Mouse (Mus musculus): ENCODE measurements around the gene Igfbp4. TPM values are rescaled to one million over a fixed set of nuclear protein-coding genes. Genes with fewer than 3 reads are reported as not detected.

The Igfbp4 gene
- polyA plus RNA-seq, 1 experiment from 2014 or later: 371 TPM

GRCm38 (mm10) chr11:99096417-99096816, 55.4 kb downstream of the Igfbp4 start:
- no peak for ATAC-seq (ENCODE audit: insufficient number of reproducible peaks, low FRiP score)
- H3K4me3 ChIP-seq: no peak overlapping the region
- 86% methylated on average over 4 of the region's 4 CpGs for WGBS
- H3K4me1 ChIP-seq (replicated peaks): 0 out of 2 replicates have a peak, but pooled peaks cover 4% of the 10 kb centered on the region
- H3K27ac ChIP-seq (ENCODE audit: poor library complexity, severe bottlenecking): no peak overlapping the region
- no peak overlapping the region for H3K4me2 ChIP-seq
- H3K9ac ChIP-seq: no peak overlapping the region
- no peaks in the 10 kb centered on the region for H3K27me3 ChIP-seq (replicated peaks)
- H3K36me3 ChIP-seq: no peaks in the 10 kb centered on the region
- no peaks in the 10 kb centered on the region for H3K9me3 ChIP-seq (replicated peaks)

GRCm38 (mm10) chr11:99096996-99097774, 56.1 kb downstream of the Igfbp4 start:
- H3K27me3 ChIP-seq (replicated peaks): no peaks in the 10 kb centered on the region
- no peaks in the 10 kb centered on the region for H3K9me3 ChIP-seq (replicated peaks)
- 77% methylated on average over 8 of the region's 8 CpGs for WGBS
- no peak overlapping the region for H3K27ac ChIP-seq (ENCODE audit: poor library complexity, severe bottlenecking)
- H3K9ac ChIP-seq: no peak overlapping the region
- ATAC-seq (ENCODE audit: insufficient number of reproducible peaks, low FRiP score): no peak
- H3K4me3 ChIP-seq: no peak overlapping the region
- H3K4me2 ChIP-seq: no peak overlapping the region
- no peaks in the 10 kb centered on the region for H3K36me3 ChIP-seq
- peaks cover 8% of the 10 kb centered on the region; the same call in 1 of the 2 replicates for H3K4me1 ChIP-seq (replicated peaks)

- H3K4me1 ChIP-seq (replicated peaks): peaks cover 8% of the 10 kb centered on the region; the same call in 1 of the 2 replicates
- no peaks in the 10 kb centered on the region for H3K9me3 ChIP-seq (replicated peaks)
- no peak for ATAC-seq (ENCODE audit: insufficient number of reproducible peaks, low FRiP score)
- no peak overlapping the region for H3K4me2 ChIP-seq
- WGBS: 81% methylated on average over 9 of the region's 9 CpGs
- H3K27ac ChIP-seq (ENCODE audit: poor library complexity, severe bottlenecking): 0 out of 2 replicates have a peak overlapping the region, but pooled peaks have one; percentile 13
- H3K27me3 ChIP-seq (replicated peaks): no peaks in the 10 kb centered on the region
- H3K36me3 ChIP-seq: no peaks in the 10 kb centered on the region
- H3K9ac ChIP-seq: no peak overlapping the region
- no peak overlapping the region for H3K4me3 ChIP-seq
These were observed 57.9 kb downstream of the Igfbp4 start for GRCm38 (mm10) chr11:99098924-99099323.

- Histone ChIP-seq H3K4me3 (no peak overlapping the region), H3K27ac (ENCODE audit: poor library complexity, severe bottlenecking) (0 out of 2 replicates have a peak overlapping the region, but pooled peaks have one; percentile 13), H3K4me2 (no peak overlapping the region), H3K36me3 (no peaks in the 10 kb centered on the region), H3K9me3 (replicated peaks) (no peaks in the 10 kb centered on the region), H3K4me1 (replicated peaks) (peaks cover 8% of the 10 kb centered on the region; the same call in 1 of the 2 replicates), H3K27me3 (replicated peaks) (no peaks in the 10 kb centered on the region), H3K9ac (no peak overlapping the region)
- 70% methylated on average over 7 of the region's 7 CpGs for WGBS
- ATAC-seq (ENCODE audit: insufficient number of reproducible peaks, low FRiP score): no peak
These were observed 58.5 kb downstream of the Igfbp4 start for GRCm38 (mm10) chr11:99099516-99099915.

- ATAC-seq (ENCODE audit: insufficient number of reproducible peaks, low FRiP score): no peak
- H3K4me2 ChIP-seq: no peak overlapping the region
- H3K36me3 ChIP-seq: no peaks in the 10 kb centered on the region
- no peak overlapping the region for H3K9ac ChIP-seq
- 77% methylated on average over 5 of the region's 5 CpGs for WGBS
- H3K4me1 ChIP-seq (replicated peaks): peaks cover 8% of the 10 kb centered on the region; the same call in 1 of the 2 replicates
- H3K4me3 ChIP-seq: no peak overlapping the region
- no peaks in the 10 kb centered on the region for H3K27me3 ChIP-seq (replicated peaks)
- no peaks in the 10 kb centered on the region for H3K9me3 ChIP-seq (replicated peaks)
- no peak overlapping the region for H3K27ac ChIP-seq (ENCODE audit: poor library complexity, severe bottlenecking)
These were observed 59.2 kb downstream of the Igfbp4 start for GRCm38 (mm10) chr11:99100215-99100614.

- Histone ChIP-seq H3K4me3 (no peak overlapping the region), H3K4me1 (replicated peaks) (peaks cover 16% of the 10 kb centered on the region; the same call in 1 of the 2 replicates), H3K4me2 (no peak overlapping the region), H3K9me3 (replicated peaks) (no peaks in the 10 kb centered on the region), H3K36me3 (no peaks in the 10 kb centered on the region), H3K27ac (ENCODE audit: poor library complexity, severe bottlenecking) (no peak overlapping the region), H3K27me3 (replicated peaks) (no peaks in the 10 kb centered on the region), H3K9ac (no peak overlapping the region)
- no peak for ATAC-seq (ENCODE audit: insufficient number of reproducible peaks, low FRiP score)
- 38% methylated on average over 8 of the region's 8 CpGs for WGBS
These were observed 60.6 kb downstream of the Igfbp4 start for GRCm38 (mm10) chr11:99101693-99102092.

GRCm38 (mm10) chr11:99102575-99103270, 61.7 kb downstream of the Igfbp4 start:
- no peak overlapping the region for H3K27ac ChIP-seq (ENCODE audit: poor library complexity, severe bottlenecking)
- 82% methylated on average over 9 of the region's 9 CpGs for WGBS
- peaks cover 19% of the 10 kb centered on the region; the same call in 1 of the 2 replicates for H3K4me1 ChIP-seq (replicated peaks)
- no peaks in the 10 kb centered on the region for H3K27me3 ChIP-seq (replicated peaks)
- no peak overlapping the region for H3K4me2 ChIP-seq
- no peak overlapping the region for H3K9ac ChIP-seq
- H3K9me3 ChIP-seq (replicated peaks): no peaks in the 10 kb centered on the region
- no peak for ATAC-seq (ENCODE audit: insufficient number of reproducible peaks, low FRiP score)
- H3K36me3 ChIP-seq: no peaks in the 10 kb centered on the region
- H3K4me3 ChIP-seq: no peak overlapping the region

Other genes starting within 250 kb of the Igfbp4 start
- gene Msl1, start 245.7 kb upstream of the Igfbp4 start, polyA plus RNA-seq (2016; fragmentation: Nextera tagmentation; extraction: Ambion mirVana): 20.3 and 21.4 TPM in 2 replicates
- 31.8 and 33.3 TPM in 2 replicates for gene Casc3, start 236.3 kb upstream of the Igfbp4 start, polyA plus RNA-seq (2016; fragmentation: Nextera tagmentation; extraction: Ambion mirVana)
- gene Rapgefl1, start 204.5 kb upstream of the Igfbp4 start, polyA plus RNA-seq (2016; fragmentation: Nextera tagmentation; extraction: Ambion mirVana): 0.51 and 1.0 TPM in 2 replicates
- gene Wipf2, start 177.6 kb upstream of the Igfbp4 start, polyA plus RNA-seq (2016; fragmentation: Nextera tagmentation; extraction: Ambion mirVana): 3.0 and 3.3 TPM in 2 replicates
- gene Cdc6, start 133.4 kb upstream of the Igfbp4 start, polyA plus RNA-seq (2016; fragmentation: Nextera tagmentation; extraction: Ambion mirVana): 27.0 and 27.7 TPM in 2 replicates
- gene Rara, start 113.4 kb upstream of the Igfbp4 start, polyA plus RNA-seq (2016; fragmentation: Nextera tagmentation; extraction: Ambion mirVana): 33.8 and 35.1 TPM in 2 replicates
- 3.5 and 3.9 TPM in 2 replicates for gene Gjd3, start 58.2 kb upstream of the Igfbp4 start, polyA plus RNA-seq (2016; fragmentation: Nextera tagmentation; extraction: Ambion mirVana)
- 196 and 201 TPM in 2 replicates for gene Top2a, start 17.1 kb upstream of the Igfbp4 start, polyA plus RNA-seq (2016; fragmentation: Nextera tagmentation; extraction: Ambion mirVana)
- 0.05 and 0.11 TPM in 2 replicates for gene Tns4, start 48.1 kb downstream of the Igfbp4 start, polyA plus RNA-seq (2016; fragmentation: Nextera tagmentation; extraction: Ambion mirVana)
- 0.08 TPM in 1 of 2 replicates, not detected in the other for gene Ccr7, start 113.8 kb downstream of the Igfbp4 start, polyA plus RNA-seq (2016; fragmentation: Nextera tagmentation; extraction: Ambion mirVana)
- 178 and 181 TPM in 2 replicates for gene Smarce1, start 189.8 kb downstream of the Igfbp4 start, polyA plus RNA-seq (2016; fragmentation: Nextera tagmentation; extraction: Ambion mirVana)
- gene Krt222, start 202.8 kb downstream of the Igfbp4 start, polyA plus RNA-seq (2016; fragmentation: Nextera tagmentation; extraction: Ambion mirVana): 1.6 TPM in 2 replicates
- not detected in 2 replicates for gene Krt24, start 244.0 kb downstream of the Igfbp4 start, polyA plus RNA-seq (2016; fragmentation: Nextera tagmentation; extraction: Ambion mirVana)